Mouse (Mus musculus) thymus, adult 2 months (tissue): ENCODE measurements at regions not wholly inside any gene's neighbourhood (a gene's known extent, or its start where the extent isn't known, plus 50 kb on each side); places are given as distances from the start of the nearest gene placed in this dataset.

Experiments
- CTCF ChIP-seq: fragments of 200-500 bp; IDR thresholded peaks from 2 replicates; pipeline ENCODE4 v1.5.1; 2012; ENCODE audit warnings: mild to moderate bottlenecking, control low read depth, low read length, moderate library complexity, borderline replicate concordance; ENCODE audit not compliant: control insufficient read depth, poor library complexity, insufficient read depth; ENCODE audit errors: extremely low read depth
- POLR2A ChIP-seq: fragments of 200-500 bp; IDR thresholded peaks from 2 replicates; pipeline ENCODE4 v1.6.1; 2012; ENCODE audit warnings: mild to moderate bottlenecking, low read length, control low read depth, moderate library complexity; ENCODE audit not compliant: control insufficient read depth, poor library complexity, insufficient read depth; ENCODE audit errors: extremely low read depth

DNA sequence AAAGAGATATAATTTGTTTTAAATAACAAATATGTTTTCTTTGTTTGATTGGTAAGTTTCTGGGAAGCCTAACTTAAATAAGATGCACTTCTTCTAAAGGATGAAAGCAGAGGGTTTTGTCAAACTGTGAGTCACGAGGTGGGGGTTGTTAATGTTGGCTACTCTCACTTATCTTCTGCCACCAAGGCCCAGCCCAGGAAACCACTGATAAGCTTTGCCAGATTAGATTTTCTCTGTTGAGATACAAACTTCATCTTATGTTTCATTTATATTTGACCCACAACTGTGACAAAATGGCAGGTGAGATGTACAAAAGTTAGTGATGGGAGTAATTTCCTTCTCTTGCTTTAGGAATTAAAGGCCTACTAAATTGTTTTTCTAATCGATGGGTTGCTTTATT lies 1126.2 kb upstream of the 2610301B20Rik start:
- TF ChIP-seq CTCF (no peak), POLR2A (no peak)
